Mouse (Mus musculus): ENCODE measurements at regions not wholly inside any gene's neighbourhood (a gene's known extent, or its start where the extent isn't known, plus 50 kb on each side); places are given as distances from the start of the nearest gene placed in this dataset.
"Not testable (repeated sequence)": the region's sequence is repeated elsewhere in the genome, so short reads cannot be mapped to it uniquely, and the experiment has no call there.

DNA sequence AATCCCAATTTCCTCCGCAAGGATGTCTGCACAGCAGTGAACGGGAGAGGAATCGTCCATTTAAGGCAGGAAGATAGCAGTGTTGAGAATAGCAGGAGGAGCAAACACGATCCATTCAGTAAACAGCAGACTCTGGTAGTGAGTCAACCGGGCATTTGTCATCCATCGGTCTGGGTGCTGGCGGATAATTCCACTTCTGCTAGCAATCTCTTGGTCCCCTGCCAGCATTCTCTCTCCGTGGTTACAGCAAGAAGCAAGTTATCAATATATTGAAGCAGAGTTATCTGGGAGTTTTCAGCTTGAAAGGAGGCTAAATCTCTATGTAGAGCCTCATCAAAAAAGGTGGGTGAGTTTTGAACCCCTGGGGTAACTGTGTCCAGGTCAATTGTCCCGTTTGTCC, 130.4 kb downstream of the Mtrr start:
- peak; percentile 2 for DNase-seq (ENCODE audit: low read depth, low spot score)

- DNase-seq (ENCODE audit: low read depth, low spot score) = not testable (repeated sequence)
These were observed 137.6 kb downstream of the Mtrr start for GRCm38 (mm10) chr13:68444309-68444708.

Measured in brain, adult 2 months (tissue).